Mouse (Mus musculus) liver, adult 2 months (tissue): Measurements from ENCODE around the gene Emc9.

Experiments
- CTCF ChIP-seq: fragments of 200-500 bp; IDR thresholded peaks from 2 replicates; pipeline ENCODE4 v1.5.1; 2011; ENCODE audit warnings: low read depth, low read length, control low read depth
- POLR2A ChIP-seq: fragments of 200-500 bp; IDR thresholded peaks from 2 replicates; pipeline ENCODE4 v1.6.1; 2011; ENCODE audit warnings: low read length, control low read depth; ENCODE audit not compliant: insufficient read depth; ENCODE audit errors: extremely low read depth

GRCm38 (mm10) chr14:55591331-55591891 is 6.3 kb upstream of the Emc9 start, which contains the start of gene Rnf31:
- peak; percentile 79 for TF ChIP-seq POLR2A
- no peak for TF ChIP-seq CTCF
